Mouse (Mus musculus): ENCODE data around the gene Rtca. TPM values are rescaled to one million over a fixed set of nuclear protein-coding genes. Genes with fewer than 3 reads are reported as not detected.

Rtca gene
- polyA plus RNA-seq (2012; rRNA removed): 13.5 and 13.7 TPM in 2 replicates

DNA sequence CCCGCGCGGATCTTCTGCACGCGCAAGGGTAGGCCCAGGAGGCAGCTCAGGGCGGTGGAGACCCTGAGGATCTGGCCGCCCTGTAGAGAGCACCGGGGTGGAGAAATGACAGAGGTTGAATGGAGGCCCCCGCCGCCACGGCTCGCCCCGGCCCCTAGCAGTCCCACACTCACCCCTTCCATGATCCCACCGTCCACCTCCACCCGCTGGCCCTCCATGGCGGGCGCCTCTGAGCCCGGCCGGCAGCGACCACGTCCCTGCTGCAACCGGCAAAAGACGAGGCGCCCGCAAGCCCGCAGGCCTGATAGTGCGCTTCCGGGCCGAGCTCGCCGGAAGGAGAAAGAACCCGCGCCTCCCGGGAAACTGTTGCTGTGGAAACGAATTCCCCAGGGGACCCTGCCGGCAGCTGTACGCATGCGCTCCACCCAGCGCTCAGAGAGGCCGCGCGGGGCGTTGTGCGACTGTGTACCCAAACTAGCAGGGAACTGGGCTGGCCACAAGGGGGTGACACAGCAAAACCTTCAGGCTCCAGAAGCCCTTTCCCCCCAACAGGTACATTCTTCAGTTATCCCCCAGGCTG, at the start of gene Rtca:
Gene Rtca (minus strand): TSS at position 437 of the 580 bp plus-strand sequence.

DNA sequence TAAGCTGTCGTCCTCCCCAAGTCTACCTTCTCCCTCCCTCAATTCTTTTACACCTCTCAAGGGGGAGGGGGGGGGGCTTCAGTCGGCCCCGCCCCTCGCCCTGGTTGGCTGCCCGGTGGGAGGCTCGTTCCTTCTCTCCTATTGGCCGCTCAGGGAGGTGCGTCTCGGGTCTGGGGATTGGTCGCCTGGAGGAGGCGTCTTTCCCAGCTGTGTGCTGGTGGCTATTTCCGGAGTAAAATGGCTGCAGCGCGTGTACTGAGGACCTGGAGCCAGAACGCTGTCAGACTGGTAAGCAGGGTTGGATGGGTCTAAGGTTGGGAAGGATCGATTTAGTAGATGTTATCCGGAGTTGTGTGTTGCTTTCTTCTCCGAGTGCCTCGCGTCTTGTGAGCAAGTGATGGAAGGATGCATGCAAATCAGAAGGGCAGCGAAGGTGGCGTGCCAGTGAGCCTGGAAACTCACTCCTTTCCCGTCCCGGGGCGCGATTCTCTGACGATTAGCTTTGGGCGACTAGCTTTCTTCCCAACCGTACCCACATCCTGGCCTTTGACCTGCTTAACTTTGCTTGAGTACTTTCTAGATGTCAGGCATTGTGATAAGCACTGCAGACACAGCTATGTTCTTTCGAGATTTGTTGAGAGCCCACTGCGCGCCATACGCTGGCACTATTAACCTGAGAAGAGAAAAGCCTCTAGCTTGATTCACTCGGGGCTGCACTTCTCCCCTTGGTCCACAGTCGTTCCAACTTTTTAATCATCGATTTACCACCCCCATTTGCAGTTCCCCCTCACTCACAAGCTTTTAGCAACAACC, 5.1 kb upstream of the Rtca start, which contains the start of gene Dbt:
Gene Dbt (plus strand): TSS at position 167 of the 813 bp plus-strand sequence.

Other genes with a start within 250 kb of the Rtca start
- gene Cdc14a, start 84.2 kb downstream of the Rtca start, polyA plus RNA-seq (2012; rRNA removed): 1.5 and 2.0 TPM in 2 replicates
- gene Dbt, start 4.9 kb upstream of the Rtca start, polyA plus RNA-seq (2012; rRNA removed): 25.1 and 28.8 TPM in 2 replicates
- 2.0 and 2.1 TPM in 2 replicates for gene Lrrc39, start 54.8 kb upstream of the Rtca start, polyA plus RNA-seq (2012; rRNA removed)
- 4.7 and 4.8 TPM in 2 replicates for gene Sass6, start 86.8 kb upstream of the Rtca start, polyA plus RNA-seq (2012; rRNA removed)
- gene Trmt13, start 106.4 kb upstream of the Rtca start, polyA plus RNA-seq (2012; rRNA removed): 6.9 and 7.7 TPM in 2 replicates
- 19.7 and 19.8 TPM in 2 replicates for gene Mfsd14a, start 154.5 kb upstream of the Rtca start, polyA plus RNA-seq (2012; rRNA removed)
- gene Gm43191, start 173.1 kb upstream of the Rtca start, polyA plus RNA-seq (2012; rRNA removed): 0.07 TPM in 1 of 2 replicates, not detected in the other
- gene Slc35a3, start 204.6 kb upstream of the Rtca start, polyA plus RNA-seq (2012; rRNA removed): 6.6 and 7.2 TPM in 2 replicates